Mouse (Mus musculus) midbrain, embryonic 11.5 days (tissue): ENCODE results near the gene H2afy. TPM values are rescaled to one million over a fixed set of nuclear protein-coding genes. Genes with fewer than 3 reads are reported as not detected.

Experiments
- ATAC-seq: fragments of 200-750 bp; cut with Nextera tagmentation; 2 replicates; pipeline ENCODE4 v1.8.0; 2017; ENCODE audit warnings: moderate TSS enrichment, moderate library complexity; ENCODE audit not compliant: low FRiP score
- DNase-seq: peaks from one replicate; pipeline ENCODE4 v3.0.0; 2015; ENCODE audit warnings: low spot score; ENCODE audit errors: missing footprints
- H3K27ac ChIP-seq: fragments of 300-500 bp; sonication (generic); 2 replicates; pipeline ENCODE4 v1.5.1; 2014; ENCODE audit warnings: low read depth, low read length
- H3K27me3 ChIP-seq: fragments of 300-500 bp; sonication (generic); 2 replicates; pipeline ENCODE4 v1.6.1; 2014; ENCODE audit warnings: mild to moderate bottlenecking, low read length, moderate library complexity, mixed read lengths; ENCODE audit not compliant: control insufficient read depth, insufficient read depth
- H3K36me3 ChIP-seq: fragments of 300-500 bp; sonication (generic); 2 replicates; pipeline ENCODE4 v1.6.1; 2014; ENCODE audit warnings: mild to moderate bottlenecking, low read length, moderate library complexity, mixed read lengths; ENCODE audit not compliant: control insufficient read depth, insufficient read depth
- H3K4me1 ChIP-seq: fragments of 300-500 bp; sonication (generic); 2 replicates; pipeline ENCODE4 v1.6.1; 2014; ENCODE audit warnings: low read length; ENCODE audit not compliant: control insufficient read depth, insufficient read depth
- H3K4me2 ChIP-seq: fragments of 300-500 bp; sonication (generic); 2 replicates; pipeline ENCODE4 v1.6.1; 2014; ENCODE audit warnings: mild to moderate bottlenecking, moderate library complexity
- H3K4me3 ChIP-seq: fragments of 300-500 bp; sonication (generic); 2 replicates; pipeline ENCODE4 v1.5.1; 2014; ENCODE audit warnings: low read depth, low read length
- H3K9ac ChIP-seq: fragments of 300-500 bp; sonication (generic); 2 replicates; pipeline ENCODE4 v1.6.1; 2014; ENCODE audit warnings: low read length
- H3K9me3 ChIP-seq: fragments of 300-500 bp; sonication (generic); 2 replicates; pipeline ENCODE4 v1.6.1; 2016; ENCODE audit warnings: low read length; ENCODE audit not compliant: control insufficient read depth
- WGBS: fragments of 180-500 bp; shearing (Covaris S2); extraction: QIAGEN DNeasy Blood & Tissue Kit; methylation state at CpG from one replicate; pipeline ENCODE4 v1.1.7; 2014; 5-methylcytosine and 5-hydroxymethylcytosine counted together
- polyA plus RNA-seq: library from polyadenylated mRNA; unstranded; fragments of >200 nt; fragmentation: Nextera tagmentation; extraction: Ambion mirVana; gene quantifications from 2 replicates; pipeline ENCODE4 v1.2.1, GENCODE M21; 2014

The H2afy gene
- polyA plus RNA-seq, 1 experiment from 2014 or later, result 693 TPM

- Histone ChIP-seq H3K27me3 (no peaks in the 10 kb centered on the region), H3K9ac (no peak overlapping the region)
- 86% methylated on average over 19 of the region's 19 CpGs for WGBS
Observed at GRCm38 (mm10) chr13:56110694-56111531, 25.2 kb downstream of the H2afy start.

GRCm38 (mm10) chr13:56109703-56110102, 26.5 kb downstream of the H2afy start:
- ATAC-seq (no peak), DNase-seq (no peak)
- H3K9ac ChIP-seq, result no peak overlapping the region
- peaks cover 13% of the 10 kb centered on the region; the same call in 1 of the 2 replicates for H3K36me3 ChIP-seq
- H3K27ac ChIP-seq, result no peak overlapping the region
- no peaks in the 10 kb centered on the region for H3K4me1 ChIP-seq
- H3K4me3 ChIP-seq, result no peak overlapping the region
- WGBS, result 85% methylated on average over 4 of the region's 4 CpGs
- H3K27me3 ChIP-seq, result no peaks in the 10 kb centered on the region
- H3K9me3 ChIP-seq, result no peaks in the 10 kb centered on the region
- H3K4me2 ChIP-seq, result no peak overlapping the region

More at GRCm38 (mm10) chr13:56110694-56111531, 25.2 kb downstream of the H2afy start:
- H3K4me3 ChIP-seq, result no peak overlapping the region
- no peak overlapping the region for H3K27ac ChIP-seq
- peaks cover 15% of the 10 kb centered on the region; the same call in 1 of the 2 replicates for H3K36me3 ChIP-seq
- H3K9me3 ChIP-seq, result no peaks in the 10 kb centered on the region
- H3K4me1 ChIP-seq, result no peaks in the 10 kb centered on the region
- ATAC-seq, result no peak
- no peak overlapping the region for H3K4me2 ChIP-seq
- DNase-seq, result no peak

GRCm38 (mm10) chr13:56108849-56109519, 27.2 kb downstream of the H2afy start:
- DNase-seq (no peak), ATAC-seq (no peak)
- WGBS, result 81% methylated on average over 17 of the region's 17 CpGs
- Histone ChIP-seq H3K27ac (no peak overlapping the region), H3K9me3 (no peaks in the 10 kb centered on the region), H3K4me3 (no peak overlapping the region), H3K36me3 (peaks cover 14% of the 10 kb centered on the region; the same call in 1 of the 2 replicates), H3K9ac (no peak overlapping the region), H3K27me3 (no peaks in the 10 kb centered on the region), H3K4me1 (no peaks in the 10 kb centered on the region), H3K4me2 (no peak overlapping the region)

GRCm38 (mm10) chr13:56104971-56105391, 31.2 kb downstream of the H2afy start:
- 85% methylated on average over 6 of the region's 6 CpGs for WGBS
- Histone ChIP-seq H3K4me2 (no peak overlapping the region), H3K36me3 (peaks cover 10% of the 10 kb centered on the region; the same call in 1 of the 2 replicates)

GRCm38 (mm10) chr13:56103796-56104746, 32.1 kb downstream of the H2afy start:
- peaks cover 10% of the 10 kb centered on the region; the same call in 1 of the 2 replicates for H3K36me3 ChIP-seq
- DNase-seq (no peak), ATAC-seq (no peak)
- no peak overlapping the region for H3K4me3 ChIP-seq
- H3K9me3 ChIP-seq, result no peaks in the 10 kb centered on the region
- H3K4me1 ChIP-seq, result no peaks in the 10 kb centered on the region
- H3K4me2 ChIP-seq, result no peak overlapping the region
- 92% methylated on average over 26 of the region's 26 CpGs for WGBS
- H3K9ac ChIP-seq, result no peak overlapping the region
- no peak overlapping the region for H3K27ac ChIP-seq
- no peaks in the 10 kb centered on the region for H3K27me3 ChIP-seq

More at GRCm38 (mm10) chr13:56104971-56105391, 31.2 kb downstream of the H2afy start:
- Histone ChIP-seq H3K27ac (no peak overlapping the region), H3K9ac (no peak overlapping the region), H3K4me3 (no peak overlapping the region), H3K4me1 (no peaks in the 10 kb centered on the region), H3K9me3 (no peaks in the 10 kb centered on the region), H3K27me3 (no peaks in the 10 kb centered on the region)
- ATAC-seq (no peak), DNase-seq (no peak)

- Histone ChIP-seq H3K36me3 (0 out of 2 replicates have a peak, but pooled peaks cover 6% of the 10 kb centered on the region), H3K4me3 (no peak overlapping the region), H3K4me1 (no peaks in the 10 kb centered on the region), H3K9me3 (no peaks in the 10 kb centered on the region), H3K27ac (no peak overlapping the region), H3K9ac (no peak overlapping the region), H3K4me2 (no peak overlapping the region), H3K27me3 (no peaks in the 10 kb centered on the region)
- no peak for DNase-seq
- no peak for ATAC-seq
- 86% methylated on average over 9 of the region's 9 CpGs for WGBS
Observed at GRCm38 (mm10) chr13:56102160-56102559, 34.0 kb downstream of the H2afy start.

GRCm38 (mm10) chr13:56095601-56096195, 40.5 kb downstream of the H2afy start:
- Histone ChIP-seq H3K27me3 (no peaks in the 10 kb centered on the region), H3K36me3 (0 out of 2 replicates have a peak, but pooled peaks cover 9% of the 10 kb centered on the region), H3K4me3 (no peak overlapping the region), H3K27ac (no peak overlapping the region), H3K4me2 (no peak overlapping the region), H3K9ac (no peak overlapping the region), H3K4me1 (no peaks in the 10 kb centered on the region), H3K9me3 (no peaks in the 10 kb centered on the region)
- WGBS, result 88% methylated on average over 18 of the region's 18 CpGs
- DNase-seq (no peak), ATAC-seq (no peak)

GRCm38 (mm10) chr13:56094544-56094943, 41.6 kb downstream of the H2afy start:
- Histone ChIP-seq H3K36me3 (0 out of 2 replicates have a peak, but pooled peaks cover 9% of the 10 kb centered on the region), H3K9ac (no peak overlapping the region), H3K4me3 (no peak overlapping the region), H3K27ac (no peak overlapping the region), H3K4me2 (no peak overlapping the region), H3K27me3 (no peaks in the 10 kb centered on the region), H3K4me1 (no peaks in the 10 kb centered on the region), H3K9me3 (no peaks in the 10 kb centered on the region)
- DNase-seq (no peak), ATAC-seq (no peak)
- WGBS, result 91% methylated on average over 8 of the region's 8 CpGs
